Mouse (Mus musculus) lung, postnatal 0 days (tissue): ENCODE data around the gene Pcmt1.

Source experiments
- CTCF ChIP-seq: IDR thresholded peaks from 2 replicates; pipeline ENCODE4 v1.5.1; 2016; ENCODE audit warnings: antibody characterized with exemption, mild to moderate bottlenecking
- EP300 ChIP-seq: IDR thresholded peaks from 2 replicates; pipeline ENCODE4 v1.6.1; 2016; ENCODE audit warnings: antibody characterized with exemption, mild to moderate bottlenecking, control low read depth

DNA sequence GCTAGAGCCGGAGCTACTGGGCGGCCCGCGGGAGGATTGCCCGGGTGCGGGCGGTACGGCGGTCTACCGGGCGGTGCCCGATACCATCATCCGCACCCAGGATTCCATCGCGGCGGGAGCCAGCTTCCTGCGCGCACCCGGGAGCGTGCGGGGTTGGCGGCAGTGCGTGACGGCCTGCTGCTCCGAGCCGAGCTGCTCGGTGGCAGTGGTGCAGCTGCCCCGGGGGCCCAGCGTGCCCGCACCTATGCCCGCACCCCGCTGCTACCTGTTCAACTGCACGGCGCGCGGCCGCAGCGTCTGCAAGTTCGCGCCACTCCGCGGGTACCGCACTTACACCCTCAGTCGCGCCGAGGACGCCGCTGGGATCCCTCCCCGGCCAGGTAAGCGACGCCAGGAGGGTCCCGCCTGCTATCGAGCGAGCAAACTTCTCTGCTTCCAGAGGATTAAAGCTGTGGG lies 90.7 kb downstream of the Pcmt1 start:
- TF ChIP-seq CTCF = no peak
- TF ChIP-seq EP300 = no peak
